Mouse (Mus musculus) layer of hippocampus, adult 18-20 months (tissue): ENCODE results near the gene Pom121l2. TPM values are rescaled to one million over a fixed set of nuclear protein-coding genes. Genes with fewer than 3 reads are reported as not detected.

Experiments
- microRNA-seq, 2 experiments: library from miRNA; unstranded; fragments of <30 nt; microRNA quantifications; one replicate each; pipeline ENCODE4 v1.2.0; 2021
- total RNA-seq, 2 experiments: library from RNA; stranded (reverse); gene quantifications; 2 replicates each; pipeline ENCODE4 v1.2.3; 2021

The Pom121l2 gene
- total RNA-seq, 2 experiments from 2014 or later: 0.12 TPM; not detected in 1

Small RNAs within 50 kb of the gene (microRNA-seq; reads per million reads assigned to microRNA genes)
- 0 reads per million in 2 experiments for gene Gm44390

Other genes starting within 250 kb of the Pom121l2 start
- gene Hist1h4j, start 246.1 kb upstream of the Pom121l2 start, total RNA-seq: 10 to 100 TPM; 14.8 to 23.1 TPM
- 100 to 1,000 TPM; 282 to 318 TPM for gene Hist1h4k, start 230.7 kb upstream of the Pom121l2 start, total RNA-seq
- 10 to 100 TPM; 11.8 to 15.2 TPM for gene Hist1h2ak, start 227.4 kb upstream of the Pom121l2 start, total RNA-seq
- gene Hist1h2bn, start 227.1 kb upstream of the Pom121l2 start, total RNA-seq: 1 to 10 TPM; 2.7 to 6.6 TPM
- gene Hist1h1b, start 200.6 kb upstream of the Pom121l2 start, total RNA-seq: 1 to 10 TPM; 4.4 to 4.9 TPM
- gene Hist1h3i, start 197.8 kb upstream of the Pom121l2 start, total RNA-seq: 10 to 100 TPM; 45.5 to 56.3 TPM
- gene Hist1h2an, start 194.0 kb upstream of the Pom121l2 start, total RNA-seq: not detected
- 1 to 10 TPM; 4.7 to 5.9 TPM for gene Hist1h2bp, start 193.7 kb upstream of the Pom121l2 start, total RNA-seq
- 10 to 100 TPM; 36.0 to 39.2 TPM for gene Hist1h2bq, start 171.0 kb upstream of the Pom121l2 start, total RNA-seq
- 10 to 100 TPM; 10.7 to 27.7 TPM for gene Hist1h2ao, start 170.7 kb upstream of the Pom121l2 start, total RNA-seq
- gene Hist1h4m, start 169.4 kb upstream of the Pom121l2 start, total RNA-seq: 100 to 1,000 TPM; 262 to 266 TPM
- gene Hist1h4n, start 149.0 kb upstream of the Pom121l2 start, total RNA-seq: 10 to 100 TPM; 39.3 to 58.5 TPM
- 10 to 100 TPM in 1 of 2 experiments, not detected in 1; 24.8 TPM for gene Hist1h2ap, start 147.7 kb upstream of the Pom121l2 start, total RNA-seq
- gene Hist1h2br, start 147.5 kb upstream of the Pom121l2 start, total RNA-seq: 10 to 100 TPM; 36.0 to 38.4 TPM
- gene Zfp184, start 36.1 kb upstream of the Pom121l2 start, total RNA-seq: 1 to 10 TPM; 2.5 to 2.9 TPM
- 1 to 10 TPM in 1 of 2 experiments, under 1 TPM in 1; 0.58 to 1.3 TPM for gene Prss16, start 28.5 kb downstream of the Pom121l2 start, total RNA-seq
- 10 to 100 TPM in 1 of 2 experiments, 1 to 10 TPM in 1; 4.9 to 45.9 TPM for gene Hist1h2ah, start 54.4 kb downstream of the Pom121l2 start, total RNA-seq
- gene Hist1h2bk, start 54.7 kb downstream of the Pom121l2 start, total RNA-seq: 10 to 100 TPM; 11.4 to 16.1 TPM
- 10 to 100 TPM; 65.4 to 84.2 TPM for gene Hist1h4i, start 60.2 kb downstream of the Pom121l2 start, total RNA-seq
- gene Hist1h2ag, start 61.8 kb downstream of the Pom121l2 start, total RNA-seq: 10 to 100 TPM in 1 of 2 experiments, 1 to 10 TPM in 1; 7.8 to 10.3 TPM
- gene Hist1h2bj, start 62.0 kb downstream of the Pom121l2 start, total RNA-seq: 10 to 100 TPM in 1 of 2 experiments, 1 to 10 TPM in 1; 8.3 to 13.2 TPM
- gene Vmn1r188, start 103.2 kb downstream of the Pom121l2 start, total RNA-seq: not detected
- not detected for gene Vmn1r189, start 124.6 kb downstream of the Pom121l2 start, total RNA-seq
- gene Vmn1r191, start 202.8 kb downstream of the Pom121l2 start, total RNA-seq: not detected
- gene Vmn1r192, start 209.9 kb downstream of the Pom121l2 start, total RNA-seq: not detected
- not detected for gene Vmn1r193, start 242.0 kb downstream of the Pom121l2 start, total RNA-seq